Mouse (Mus musculus) forebrain, embryonic 13.5 days (tissue): ENCODE results near the gene Cyp3a13. TPM values are rescaled to one million over a fixed set of nuclear protein-coding genes. Genes with fewer than 3 reads are reported as not detected.
"Not testable (repeated sequence)": the region's sequence is repeated elsewhere in the genome, so short reads cannot be mapped to it uniquely, and the experiment has no call there.

Experiments used
- ATAC-seq: fragments of 200-750 bp; cut with Nextera tagmentation; 2 replicates; pipeline ENCODE4 v1.8.0; 2017
- H3K27ac ChIP-seq: fragments of 300-500 bp; sonication (generic); 2 replicates; pipeline ENCODE4 v1.5.1; 2015; ENCODE audit warnings: inconsistent platforms, mild to moderate bottlenecking, moderate library complexity
- H3K27me3 ChIP-seq: fragments of 300-500 bp; sonication (generic); 2 replicates; pipeline ENCODE4 v1.6.1; 2015; ENCODE audit warnings: mild to moderate bottlenecking, inconsistent platforms
- H3K36me3 ChIP-seq: fragments of 300-500 bp; sonication (generic); 2 replicates; pipeline ENCODE4 v1.6.1; 2015; ENCODE audit warnings: mild to moderate bottlenecking, inconsistent platforms; ENCODE audit not compliant: poor library complexity, severe bottlenecking
- H3K4me1 ChIP-seq: fragments of 300-500 bp; sonication (generic); 2 replicates; pipeline ENCODE4 v1.6.1; 2015; ENCODE audit warnings: inconsistent platforms
- H3K4me2 ChIP-seq: fragments of 300-500 bp; sonication (generic); 2 replicates; pipeline ENCODE4 v1.6.1; 2015; ENCODE audit warnings: inconsistent platforms, mild to moderate bottlenecking, moderate library complexity
- H3K4me3 ChIP-seq: fragments of 300-500 bp; sonication (generic); 2 replicates; pipeline ENCODE4 v1.5.1; 2015; ENCODE audit warnings: mild to moderate bottlenecking, inconsistent platforms
- H3K9ac ChIP-seq: fragments of 300-500 bp; sonication (generic); 2 replicates; pipeline ENCODE4 v1.6.1; 2015; ENCODE audit warnings: mild to moderate bottlenecking, inconsistent platforms
- H3K9me3 ChIP-seq: fragments of 300-500 bp; sonication (generic); replicated peaks from 2 replicates; pipeline ENCODE4 v1.6.1; 2016; ENCODE audit warnings: inconsistent platforms
- WGBS: fragments of 180-500 bp; shearing (Covaris S2); methylation state at CpG from one replicate; pipeline ENCODE4 v1.1.7; 2015; 5-methylcytosine and 5-hydroxymethylcytosine counted together
- polyA plus RNA-seq: library from polyadenylated mRNA; unstranded; fragments of >200 nt; fragmentation: Nextera tagmentation; extraction: Ambion mirVana; gene quantifications from 2 replicates; pipeline ENCODE4 v1.2.1, GENCODE M21; 2015

Cyp3a13 gene
- polyA plus RNA-seq, 1 experiment from 2014 or later = not detected

DNA sequence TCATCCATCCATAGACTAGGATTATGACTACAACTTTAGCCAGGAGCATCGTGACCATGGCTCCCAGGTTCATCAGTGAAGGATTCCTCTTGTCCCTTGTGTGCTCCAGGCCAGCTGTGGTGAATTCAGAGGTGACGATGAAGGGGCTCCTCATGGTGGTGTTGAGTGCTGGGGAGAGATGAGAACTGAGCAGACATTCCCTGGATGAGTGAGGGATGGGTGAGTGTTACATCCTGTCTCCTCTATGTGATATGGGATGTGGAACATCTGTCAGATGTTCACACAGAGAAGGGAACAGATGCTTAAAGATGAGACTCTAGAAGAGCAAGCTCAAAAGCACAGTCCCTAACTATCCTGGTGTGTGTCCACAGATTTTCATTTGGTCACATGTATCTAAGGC lies 52.8 kb downstream of the Cyp3a13 start:
- not testable (repeated sequence) for H3K4me3 ChIP-seq, H3K4me2 ChIP-seq, H3K36me3 ChIP-seq, ATAC-seq, H3K9me3 ChIP-seq, H3K27ac ChIP-seq, H3K27me3 ChIP-seq, H3K9ac ChIP-seq, H3K4me1 ChIP-seq
- 58% methylated on average over 2 of the region's 2 CpGs for WGBS

DNA sequence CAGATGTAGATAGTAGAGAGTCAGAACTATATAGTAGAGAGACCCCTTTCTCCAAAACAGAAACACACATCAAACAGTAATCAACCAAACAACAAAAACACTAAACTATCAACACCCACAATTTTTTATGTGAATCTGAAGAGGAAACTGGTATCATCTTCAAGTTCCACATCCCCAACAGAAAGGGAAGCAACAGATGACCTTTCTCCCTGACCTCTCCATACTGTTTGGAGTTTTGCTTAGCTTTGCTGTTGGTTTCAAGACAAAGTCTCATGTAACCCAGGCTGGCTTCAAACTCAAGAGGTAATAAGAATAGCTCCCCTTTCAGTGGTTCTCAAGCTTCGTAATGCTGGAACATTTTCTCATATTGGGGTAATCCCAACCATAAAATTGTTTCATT lies 57.4 kb downstream of the Cyp3a13 start:
- not testable (repeated sequence) for H3K4me1 ChIP-seq, H3K27me3 ChIP-seq, H3K36me3 ChIP-seq, H3K4me3 ChIP-seq, ATAC-seq, H3K4me2 ChIP-seq, H3K9me3 ChIP-seq, H3K27ac ChIP-seq, H3K9ac ChIP-seq
- 86% methylated on average over 1 of the region's 1 CpGs for WGBS

DNA sequence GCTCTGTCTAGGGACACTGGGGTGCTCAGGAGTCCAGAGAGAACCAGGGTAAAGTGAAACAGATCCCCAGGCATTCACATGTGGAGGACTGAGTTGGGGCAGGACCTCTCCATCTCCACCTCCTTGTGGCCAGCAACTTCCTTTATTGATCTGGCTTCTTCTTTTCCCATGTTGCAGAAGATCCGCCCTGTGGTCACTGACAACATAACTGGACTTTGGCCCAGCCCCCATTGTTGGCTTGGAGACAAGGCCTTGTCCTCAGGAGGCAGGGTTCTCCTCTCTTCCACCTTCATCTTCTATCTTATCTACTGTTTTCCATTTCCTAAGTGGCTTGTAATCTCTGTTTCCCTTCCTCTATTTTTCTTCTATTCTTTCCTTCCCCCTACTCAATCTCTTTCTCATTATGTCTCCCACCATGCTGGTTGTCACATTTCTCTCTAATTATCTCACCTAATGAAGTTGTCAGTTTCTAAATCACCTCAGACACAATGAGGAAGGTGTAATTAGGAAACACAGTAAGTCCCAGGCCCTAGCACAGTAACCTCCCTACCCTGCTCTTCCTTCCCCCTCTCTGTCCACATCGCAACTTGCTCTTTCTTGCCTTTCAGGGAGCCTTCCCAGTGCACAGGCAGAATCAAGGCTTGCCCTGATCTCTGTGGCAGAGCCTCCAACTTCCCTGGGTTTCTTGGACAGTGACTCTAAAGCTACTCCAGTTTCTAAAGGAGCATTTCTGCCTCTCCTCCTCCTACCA lies 63.3 kb downstream of the Cyp3a13 start, which contains the start of gene Pilrb1:
Gene Pilrb1, minus strand, starts transcription at position 147 of the 751 bp plus-strand sequence.
- not testable (repeated sequence) for H3K9me3 ChIP-seq, H3K36me3 ChIP-seq, H3K4me2 ChIP-seq, H3K27me3 ChIP-seq, ATAC-seq, H3K9ac ChIP-seq, H3K4me3 ChIP-seq, H3K4me1 ChIP-seq, H3K27ac ChIP-seq
- 80% methylated on average over 2 of the region's 2 CpGs for WGBS

DNA sequence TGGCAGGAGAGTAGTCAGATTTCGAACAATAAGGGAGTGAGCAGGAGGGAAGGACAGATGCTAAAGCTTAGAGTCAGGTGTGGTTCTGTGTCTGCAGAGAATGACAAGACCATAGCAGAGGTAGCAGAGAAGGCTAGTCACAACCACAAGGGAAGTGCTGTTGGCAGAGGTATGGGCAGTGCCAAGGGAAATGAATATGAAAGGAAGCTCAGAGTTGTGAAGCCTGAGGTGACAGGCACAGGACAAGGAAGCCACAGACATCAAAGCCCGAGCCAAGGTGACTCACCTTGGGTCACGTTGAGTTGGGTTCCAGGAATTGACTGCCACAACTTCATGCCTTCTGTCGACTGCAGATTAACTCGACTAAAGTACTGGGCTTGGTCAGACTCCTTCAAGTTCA lies 64.5 kb downstream of the Cyp3a13 start:
- 77% methylated on average over 5 of the region's 5 CpGs for WGBS
- H3K4me3 ChIP-seq, H3K27me3 ChIP-seq, H3K4me2 ChIP-seq, ATAC-seq, H3K4me1 ChIP-seq, H3K9ac ChIP-seq, H3K27ac ChIP-seq, H3K36me3 ChIP-seq, H3K9me3 ChIP-seq: not testable (repeated sequence)

DNA sequence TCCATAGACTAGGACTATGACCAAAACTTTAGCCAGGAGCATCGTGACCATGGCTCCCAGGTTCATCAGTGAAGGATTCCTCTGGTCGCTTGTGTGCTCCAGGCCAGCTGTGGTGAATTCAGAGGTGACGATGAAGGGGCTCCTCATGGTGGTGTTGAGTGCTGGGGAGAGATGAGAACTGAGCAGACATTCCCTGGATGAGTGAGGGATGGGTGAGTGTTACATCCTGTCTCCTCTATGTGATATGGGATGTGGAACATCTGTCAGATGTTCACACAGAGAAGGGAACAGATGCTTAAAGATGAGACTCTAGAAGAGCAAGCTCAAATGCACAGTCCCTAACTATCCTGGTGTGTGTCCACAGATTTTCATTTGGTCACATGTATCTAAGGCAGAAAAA lies 66.5 kb downstream of the Cyp3a13 start:
- not testable (repeated sequence) for ATAC-seq, H3K27ac ChIP-seq, H3K4me2 ChIP-seq, H3K4me1 ChIP-seq, H3K9me3 ChIP-seq, H3K36me3 ChIP-seq, H3K9ac ChIP-seq, H3K27me3 ChIP-seq, H3K4me3 ChIP-seq
- 80% methylated on average over 3 of the region's 3 CpGs for WGBS

DNA sequence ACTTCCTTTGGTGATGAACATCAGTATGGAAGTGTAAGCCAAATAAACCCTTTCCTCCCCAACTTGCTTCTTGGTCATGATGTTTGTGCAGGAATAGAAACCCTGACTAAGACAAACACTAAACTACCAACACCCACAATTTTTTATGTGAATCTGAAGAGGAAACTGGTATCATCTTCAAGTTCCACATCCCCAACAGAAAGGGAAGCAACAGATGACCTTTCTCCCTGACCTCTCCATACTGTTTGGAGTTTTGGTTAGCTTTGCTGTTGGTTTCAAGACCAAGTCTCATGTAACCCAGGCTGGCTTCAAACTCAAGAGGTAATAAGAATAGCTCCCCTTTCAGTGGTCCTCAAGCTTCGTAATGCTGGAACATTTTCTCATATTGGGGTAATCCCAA lies 71.1 kb downstream of the Cyp3a13 start:
- H3K27me3 ChIP-seq, H3K9me3 ChIP-seq, ATAC-seq, H3K9ac ChIP-seq, H3K4me3 ChIP-seq, H3K4me1 ChIP-seq, H3K27ac ChIP-seq, H3K4me2 ChIP-seq, H3K36me3 ChIP-seq: not testable (repeated sequence)
- 89% methylated on average over 1 of the region's 1 CpGs for WGBS

Other genes starting within 250 kb of the Cyp3a13 start
- gene Agfg2, start 236.9 kb downstream of the Cyp3a13 start, polyA plus RNA-seq = 22.8 and 23.4 TPM in 2 replicates
- 25.0 and 26.5 TPM in 2 replicates for gene Nyap1, start 180.0 kb downstream of the Cyp3a13 start, polyA plus RNA-seq
- gene Tsc22d4, start 175.9 kb downstream of the Cyp3a13 start, polyA plus RNA-seq = 64.3 and 71.0 TPM in 2 replicates
- gene Ppp1r35, start 142.8 kb downstream of the Cyp3a13 start, polyA plus RNA-seq = 38.3 and 45.0 TPM in 2 replicates
- 10.3 and 12.3 TPM in 2 replicates for gene Mepce, start 134.0 kb downstream of the Cyp3a13 start, polyA plus RNA-seq
- gene Zcwpw1, start 133.8 kb downstream of the Cyp3a13 start, polyA plus RNA-seq = 12.7 and 15.4 TPM in 2 replicates
- 0.43 and 1.3 TPM in 2 replicates for gene Pilra, start 85.3 kb downstream of the Cyp3a13 start, polyA plus RNA-seq
- gene Pilrb1, start 63.5 kb downstream of the Cyp3a13 start, polyA plus RNA-seq = not detected in 2 replicates
- not detected in 2 replicates for gene Pilrb2, start 49.8 kb downstream of the Cyp3a13 start, polyA plus RNA-seq
- gene Gjc3, start 41.5 kb upstream of the Cyp3a13 start, polyA plus RNA-seq = 0.04 TPM in 1 of 2 replicates, not detected in the other
- gene Azgp1, start 59.9 kb upstream of the Cyp3a13 start, polyA plus RNA-seq = not detected in 2 replicates
- gene Smok3a, start 99.6 kb upstream of the Cyp3a13 start, polyA plus RNA-seq = not detected in 2 replicates
- not detected in 2 replicates for gene Smok3b, start 99.8 kb upstream of the Cyp3a13 start, polyA plus RNA-seq
- gene Smok3c, start 131.6 kb upstream of the Cyp3a13 start, polyA plus RNA-seq = not detected in 2 replicates
- gene Zkscan1, start 163.5 kb upstream of the Cyp3a13 start, polyA plus RNA-seq = 24.7 and 27.5 TPM in 2 replicates
- gene Zscan21, start 195.3 kb upstream of the Cyp3a13 start, polyA plus RNA-seq = 111 and 123 TPM in 2 replicates
- 46.1 and 49.5 TPM in 2 replicates for gene Zfp113, start 234.1 kb upstream of the Cyp3a13 start, polyA plus RNA-seq
- gene Cops6, start 239.5 kb upstream of the Cyp3a13 start, polyA plus RNA-seq = 308 and 315 TPM in 2 replicates